Mouse (Mus musculus) bone marrow macrophage, adult 2 months (primary cell): ENCODE measurements around the gene Phyhipl.

Experiments used
- CTCF ChIP-seq: IDR thresholded peaks from 2 replicates; pipeline ENCODE4 v1.5.1; 2012; ENCODE audit warnings: low read depth, mild to moderate bottlenecking, low read length, moderate library complexity
- POLR2A ChIP-seq: IDR thresholded peaks from 2 replicates; pipeline ENCODE4 v1.6.1; 2012; ENCODE audit warnings: mild to moderate bottlenecking, low read depth, low read length, borderline replicate concordance

GRCm38 (mm10) chr10:70656272-70656671, 507 bp upstream of the Phyhipl start:
- TF ChIP-seq CTCF, result no peak
- TF ChIP-seq POLR2A, result no peak
